Mouse (Mus musculus): Measurements from ENCODE around the gene Pcx.

The Pcx gene

GRCm38 (mm10) chr19:4517483-4517882 lies 7.2 kb downstream of the Pcx start:
- CTCF ChIA-PET = interaction anchor here in 2 of 4 experiments (0.5 to 0.9 kb wide), 3 partner anchors 20 to 789 kb away, joined by 3 read pairs; no protein-coding TSS in a partner anchor
- POLR2A ChIA-PET = interaction anchor here in 1 of 4 experiments (0.5 to 1.0 kb wide), 4 partner anchors 10 to 214 kb away, joined by 3 to 4 read pairs (median 4); no protein-coding TSS in a partner anchor

DNA sequence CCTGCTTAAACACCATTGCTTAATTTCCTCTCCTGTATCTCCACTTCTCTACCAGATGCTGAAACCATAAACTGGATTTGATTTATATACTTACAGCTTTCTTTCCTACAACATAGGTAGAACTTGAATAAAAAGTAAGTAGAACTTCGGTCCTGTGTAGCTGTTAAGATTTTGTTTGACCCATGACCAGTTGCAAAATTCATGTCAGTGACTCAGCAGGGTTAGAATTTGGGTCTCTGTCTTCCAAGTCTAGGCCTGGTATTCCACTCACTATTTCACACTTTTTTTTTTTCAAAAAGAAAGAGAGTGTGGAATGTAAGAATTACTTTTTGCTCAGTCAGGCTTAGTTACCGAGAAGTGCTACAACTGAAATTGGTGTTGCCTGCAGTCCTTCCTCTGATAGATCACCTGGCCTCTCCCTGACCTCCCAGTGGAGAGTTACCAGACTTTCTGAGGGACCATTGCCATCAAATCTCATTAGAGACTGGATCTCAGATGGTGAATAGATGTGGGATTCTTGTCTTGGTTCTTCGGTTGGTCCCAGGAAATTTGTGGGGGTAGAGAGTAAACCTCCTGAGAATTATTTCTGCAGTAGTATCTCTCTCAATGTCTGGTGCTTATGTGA lies 11.3 kb downstream of the Pcx start:
- POLR2A ChIA-PET = interaction anchor here in 2 of 4 experiments (0.6 to 3.5 kb wide), 3 partner anchors 8 to 616 kb away, joined by 4 to 21 read pairs (median 8); partner anchors contain the start of gene Pcx (in 1 of the 2)
- CTCF ChIA-PET = interaction anchor here in 1 of 4 experiments (0.8 kb wide), 1 partner anchor 23 kb away, joined by 3 read pairs; the partner anchor contains the start of gene 2010003K11Rik

DNA sequence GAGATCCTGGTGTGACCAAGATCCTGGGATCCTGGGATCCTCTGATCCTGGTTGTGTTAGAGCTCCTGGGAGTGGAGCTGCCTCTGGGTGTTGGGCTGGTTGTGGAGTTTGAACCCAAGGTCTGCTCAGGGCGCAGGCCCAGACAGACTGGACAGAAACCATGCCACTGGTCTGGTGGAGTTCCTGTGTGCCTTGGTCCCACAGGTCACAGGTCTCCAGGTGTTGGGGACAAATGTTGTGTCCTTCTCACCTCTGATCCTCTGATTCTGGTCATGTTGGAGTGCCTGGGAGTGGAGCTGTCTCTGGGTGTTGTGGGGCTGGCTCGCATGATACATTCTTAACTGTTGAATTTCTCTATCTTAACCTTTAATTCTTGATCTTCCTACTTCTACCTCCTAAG lies 24.4 kb downstream of the Pcx start:
- ChIA-PET CTCF (interaction anchor here in 2 of 4 experiments (0.6 to 0.8 kb wide), 2 partner anchors 57 to 117 kb away, joined by 3 to 8 read pairs; no protein-coding TSS in a partner anchor), POLR2A (no interaction called here)

DNA sequence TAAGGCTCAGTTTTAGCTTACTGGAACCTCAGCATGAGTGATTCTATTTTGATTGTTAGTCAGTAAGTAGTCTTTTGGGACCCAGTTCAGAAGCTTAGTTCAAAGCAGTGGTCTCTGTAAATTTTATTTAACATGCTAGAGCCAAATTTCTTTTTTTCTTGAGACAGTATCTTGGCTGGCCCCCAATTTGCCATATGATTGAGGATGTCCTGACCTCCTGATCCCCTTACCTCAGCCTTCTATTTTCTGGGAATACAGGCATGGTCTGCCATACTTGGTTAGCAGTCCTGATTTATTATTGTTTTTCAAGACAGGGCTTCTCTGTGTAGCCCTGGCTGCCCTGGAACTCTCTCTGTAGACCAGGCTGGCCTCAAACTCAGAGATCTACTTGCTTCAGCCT lies 25.6 kb downstream of the Pcx start:
- ChIA-PET CTCF (no interaction called here), POLR2A (interaction anchor here in 1 of 4 experiments (1.0 kb wide), 2 partner anchors 21 to 26 kb away, joined by 4 read pairs; partner anchors contain the start of gene Pcx)

- ChIA-PET POLR2A (interaction anchor here in 1 of 4 experiments (2.3 kb wide), 1 partner anchor 26 kb away, joined by 8 read pairs; the partner anchor contains the start of gene Pcx), CTCF (interaction anchor here in 1 of 4 experiments (1.7 kb wide), 1 partner anchor 39 kb away, joined by 4 read pairs; no protein-coding TSS in a partner anchor)
Observed at GRCm38 (mm10) chr19:4536606-4537005, 26.3 kb downstream of the Pcx start.

DNA sequence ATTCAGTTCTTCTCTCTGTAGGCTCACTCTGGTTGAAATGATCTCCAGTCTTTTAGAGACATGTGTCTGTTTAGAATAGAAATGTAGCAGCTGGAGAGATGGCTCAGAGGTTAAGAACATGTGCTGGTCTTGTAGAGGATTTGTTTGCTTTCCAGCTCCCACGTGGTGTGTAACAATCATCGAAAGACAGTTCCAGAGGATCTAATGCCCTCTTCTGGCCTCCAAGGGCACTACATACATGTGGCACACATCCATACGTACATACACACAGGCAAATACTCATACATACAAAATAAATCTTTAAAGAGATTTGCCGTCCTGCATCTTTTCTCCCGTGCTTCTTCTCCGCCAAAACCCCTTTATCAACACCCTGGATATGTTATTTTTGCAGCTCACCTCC lies 30.0 kb downstream of the Pcx start:
- ChIA-PET POLR2A (interaction anchor here in 2 of 4 experiments (1.0 to 1.3 kb wide), 3 partner anchors 30 to 64 kb away, joined by 3 to 6 read pairs (median 4); partner anchors contain the start of gene Pcx (in 2 of the 2)), CTCF (interaction anchor here in 3 of 4 experiments (0.5 to 1.7 kb wide), 10 partner anchors 15 to 99 kb away, joined by 3 to 8 read pairs (median 4); partner anchors contain the start of genes 2010003K11Rik (in 1 of the 3) and Pcx (in 1 of the 3))

GRCm38 (mm10) chr19:4540992-4541391 lies 30.7 kb downstream of the Pcx start:
- ChIA-PET POLR2A (interaction anchor here in 2 of 4 experiments (1.0 to 1.3 kb wide), 4 partner anchors 30 to 65 kb away, joined by 3 to 6 read pairs (median 4); partner anchors contain the start of gene Pcx (in 2 of the 2)), CTCF (interaction anchor here in 2 of 4 experiments (1.6 to 1.7 kb wide), 3 partner anchors 43 to 85 kb away, joined by 4 to 8 read pairs (median 4); partner anchors contain the start of gene 2010003K11Rik (in 1 of the 2))

GRCm38 (mm10) chr19:4542081-4542480 lies 31.8 kb downstream of the Pcx start:
- POLR2A ChIA-PET = interaction anchor here in 1 of 4 experiments (1.0 kb wide), 1 partner anchor 10 kb away, joined by 3 read pairs; no protein-coding TSS in a partner anchor
- CTCF ChIA-PET = interaction anchor here in 1 of 4 experiments (0.5 kb wide), 1 partner anchor 19 kb away, joined by 3 read pairs; no protein-coding TSS in a partner anchor

DNA sequence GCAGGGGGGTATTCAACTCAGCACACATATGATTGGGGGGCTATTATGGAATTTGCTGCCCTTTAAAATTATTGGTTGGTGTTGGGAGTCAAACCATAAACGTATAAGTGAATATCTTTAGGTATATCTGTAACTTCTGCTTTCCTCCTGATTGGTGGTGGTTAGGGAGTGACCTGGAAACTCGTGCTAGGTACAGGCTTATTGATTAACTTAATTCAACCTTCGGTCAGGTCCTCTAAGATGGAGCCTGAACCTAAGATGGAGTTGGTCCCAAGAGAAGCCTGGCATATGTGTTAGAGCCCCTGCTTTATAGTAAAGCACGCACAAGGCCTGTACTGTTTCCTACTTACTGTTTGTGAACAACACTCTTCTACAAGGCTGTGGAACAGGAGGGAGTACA lies 34.8 kb downstream of the Pcx start:
- ChIA-PET POLR2A (no interaction called here), CTCF (no interaction called here)

- CTCF ChIA-PET = no interaction called here
Observed at GRCm38 (mm10) chr19:4545841-4546240, 35.6 kb downstream of the Pcx start.

DNA sequence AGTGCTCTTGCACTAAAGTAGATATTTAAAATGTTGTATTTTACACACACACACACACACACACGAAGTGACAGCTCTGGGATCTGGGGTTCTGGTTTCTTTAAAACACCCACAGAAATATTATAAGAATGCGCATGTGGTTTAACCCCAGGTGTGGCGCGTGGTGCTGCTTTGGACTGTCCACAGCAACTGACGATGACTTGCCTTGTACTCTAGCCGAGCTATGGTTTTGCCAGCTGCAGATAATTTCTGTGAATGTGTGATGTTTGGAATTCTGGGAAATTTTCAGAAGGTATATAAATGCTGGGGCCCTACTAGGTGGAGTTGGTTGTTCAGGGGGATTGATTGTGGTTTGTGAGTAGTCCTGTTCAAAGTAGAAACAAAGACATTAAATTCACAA lies 37.5 kb downstream of the Pcx start:
- POLR2A ChIA-PET = no interaction called here
- CTCF ChIA-PET = no interaction called here

More at GRCm38 (mm10) chr19:4545841-4546240, 35.6 kb downstream of the Pcx start:
- POLR2A ChIA-PET = no interaction called here

DNA sequence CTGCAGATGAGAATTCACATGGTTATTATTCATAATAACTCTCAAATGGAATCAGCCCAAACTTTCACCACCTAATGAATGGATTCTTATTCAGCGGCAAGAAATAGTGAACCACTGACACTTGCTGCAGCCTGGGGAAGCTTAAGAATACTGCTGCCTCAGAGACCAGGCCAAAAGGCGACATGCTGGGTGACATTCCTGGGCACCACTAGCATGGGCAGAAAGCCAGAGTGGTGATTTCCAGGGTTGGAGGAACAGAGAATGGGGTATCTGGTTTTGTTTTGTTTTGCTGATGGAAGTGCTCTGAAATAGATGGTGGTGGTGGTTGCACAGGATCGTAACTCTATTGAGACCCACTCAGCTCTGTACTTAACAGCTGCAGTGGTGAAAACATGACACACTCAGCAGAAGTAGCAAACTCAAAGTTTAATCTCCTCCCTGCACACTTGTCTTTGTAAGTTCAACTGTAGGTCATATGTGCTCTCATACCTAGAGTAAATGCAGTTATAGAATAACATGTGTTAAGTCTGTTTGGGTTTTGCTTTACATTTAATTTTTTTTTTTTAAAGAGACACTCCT lies 38.1 kb downstream of the Pcx start:
- ChIA-PET CTCF (interaction anchor here in 1 of 4 experiments (0.7 kb wide), 1 partner anchor 592 kb away, joined by 3 read pairs; no protein-coding TSS in a partner anchor), POLR2A (interaction anchor here in 1 of 4 experiments (0.6 kb wide), 1 partner anchor 473 kb away, joined by 4 read pairs; no protein-coding TSS in a partner anchor)

DNA sequence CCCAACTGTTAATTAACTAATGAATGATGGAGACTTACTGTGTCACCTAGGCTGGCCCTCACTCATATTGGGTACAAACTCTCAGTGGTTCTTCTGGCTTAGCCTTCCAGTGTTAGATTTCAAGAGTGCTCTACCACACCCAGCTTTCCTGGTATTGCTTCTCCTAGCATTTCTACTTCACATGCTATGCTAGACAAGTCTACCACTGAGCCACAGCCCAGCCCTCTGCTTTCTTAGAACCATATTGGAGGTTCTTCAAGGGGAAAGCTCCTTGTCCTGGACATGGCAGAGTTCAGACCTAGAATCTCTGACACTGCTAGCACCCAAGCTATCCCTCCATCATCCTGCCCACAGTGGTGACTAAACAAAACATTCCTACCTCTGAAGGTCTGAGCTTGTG lies 44.0 kb downstream of the Pcx start:
- CTCF ChIA-PET = interaction anchor here in 2 of 4 experiments (0.5 to 0.8 kb wide), 2 partner anchors 78 to 1346 kb away, joined by 3 to 4 read pairs; no protein-coding TSS in a partner anchor
- POLR2A ChIA-PET = interaction anchor here in 2 of 4 experiments (0.6 to 2.0 kb wide), 4 partner anchors 44 to 106 kb away, joined by 3 to 5 read pairs (median 4); partner anchors contain the start of gene Pcx (in 2 of the 2)

GRCm38 (mm10) chr19:4555086-4555485 lies 44.8 kb downstream of the Pcx start:
- ChIA-PET POLR2A (interaction anchor here (0.6 to 2.0 kb wide), 7 partner anchors 8 to 105 kb away, joined by 3 to 5 read pairs (median 4); partner anchors contain the start of gene Pcx (in 2 of the 4)), CTCF (interaction anchor here in 3 of 4 experiments (0.6 to 0.7 kb wide), 3 partner anchors 15 to 337 kb away, joined by 4 to 5 read pairs (median 5); no protein-coding TSS in a partner anchor)

DNA sequence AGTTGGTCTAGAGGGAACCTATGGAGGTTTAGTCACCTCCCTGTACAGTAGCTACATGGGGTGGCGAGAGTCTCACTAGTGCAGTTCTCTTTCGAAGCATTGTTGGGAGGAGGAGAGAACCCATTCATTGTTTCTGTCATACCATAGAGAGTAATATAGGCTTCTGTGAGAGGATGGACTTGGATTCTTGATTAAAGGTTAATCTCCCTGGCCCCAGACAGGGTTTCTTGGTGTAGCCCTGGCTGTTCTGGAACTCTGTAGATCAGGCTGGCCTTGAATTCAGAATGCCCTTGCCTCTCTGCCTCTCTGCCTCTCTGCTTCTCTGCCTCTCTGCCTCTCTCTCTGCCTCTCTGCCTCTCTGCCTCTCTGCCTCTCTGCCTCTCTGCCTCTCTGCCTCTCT lies 46.5 kb downstream of the Pcx start:
- POLR2A ChIA-PET = interaction anchor here in 1 of 4 experiments (0.6 kb wide), 1 partner anchor 12 kb away, joined by 5 read pairs; no protein-coding TSS in a partner anchor
- CTCF ChIA-PET = interaction anchor here in 1 of 4 experiments (0.5 to 0.6 kb wide), 2 partner anchors 290 to 774 kb away, joined by 4 to 11 read pairs; no protein-coding TSS in a partner anchor

GRCm38 (mm10) chr19:4557796-4558569 lies 47.7 kb downstream of the Pcx start:
- CTCF ChIA-PET = no interaction called here

DNA sequence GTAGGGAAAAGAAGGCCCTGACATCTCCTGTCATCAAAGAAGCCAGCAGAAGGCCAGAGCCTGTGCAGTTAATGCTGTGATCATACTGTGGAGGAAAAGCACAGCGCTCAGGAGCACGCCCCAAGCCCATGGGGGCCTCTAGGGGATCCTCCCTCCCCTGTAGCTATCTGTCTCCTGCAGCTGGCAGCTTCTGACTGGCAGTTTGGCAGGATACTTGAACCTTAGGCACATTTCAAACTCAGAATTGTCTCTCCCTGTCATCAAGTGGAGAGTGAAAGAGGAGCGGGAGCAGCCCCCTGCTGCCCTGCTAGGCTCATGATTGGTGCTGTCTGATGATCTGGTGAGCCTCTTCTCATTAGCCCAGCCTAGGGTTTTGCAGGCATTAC lies 48.3 kb downstream of the Pcx start:
- CTCF ChIA-PET = no interaction called here
- POLR2A ChIA-PET = no interaction called here

More at GRCm38 (mm10) chr19:4557796-4558569, 47.7 kb downstream of the Pcx start:
- POLR2A ChIA-PET = interaction anchor here in 3 of 4 experiments (0.6 to 0.8 kb wide), 3 partner anchors 23 to 176 kb away, joined by 3 to 4 read pairs (median 3); no protein-coding TSS in a partner anchor

DNA sequence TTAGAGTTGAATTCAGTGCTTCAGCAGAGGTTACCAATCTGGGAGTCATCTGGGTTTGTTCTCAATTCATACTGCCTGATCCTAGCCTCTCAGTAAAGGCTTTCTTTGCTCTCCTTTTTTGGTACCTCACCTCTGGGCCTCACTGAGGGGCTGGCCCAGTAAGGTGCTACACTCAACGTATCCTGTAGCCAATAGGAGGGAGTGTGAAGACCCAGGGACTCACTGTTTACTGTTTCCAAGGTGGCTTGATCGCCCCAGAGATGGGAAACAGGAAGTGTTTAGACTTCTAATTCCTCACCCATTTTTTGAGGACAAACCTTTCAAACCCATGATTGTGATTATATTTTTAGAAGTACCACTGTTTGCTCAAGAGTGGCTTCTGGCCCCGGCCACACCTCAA lies 48.7 kb downstream of the Pcx start:
- ChIA-PET CTCF (no interaction called here), POLR2A (no interaction called here)
